Mouse (Mus musculus): Measurements from ENCODE around the gene Sla2.

DNA sequence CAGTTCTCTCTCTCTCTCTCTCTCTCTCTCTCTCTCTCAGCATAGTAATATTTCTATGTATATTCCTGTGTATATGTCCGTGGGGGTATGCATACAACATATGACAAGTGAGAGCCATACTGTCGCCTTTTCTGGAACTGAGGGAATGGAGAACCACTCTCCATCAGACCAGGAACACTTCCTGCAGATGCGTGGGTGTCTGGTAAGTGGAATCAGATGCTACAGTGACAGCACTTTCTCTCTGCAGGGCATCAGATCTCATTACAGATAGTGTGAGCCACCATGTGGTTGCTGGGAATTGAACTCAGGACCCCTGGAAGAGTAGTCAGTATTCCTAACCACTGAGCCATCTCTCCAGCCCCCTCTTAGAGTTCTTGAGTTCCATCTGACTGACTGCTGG, 1.5 kb upstream of the Sla2 start:
- TF ChIP-seq CTCF (IDR thresholded peaks at IDR 0.05) (no peak), EP300 (IDR thresholded peaks at IDR 0.05) (no peak)

Data from lung, postnatal 0 days (tissue).